24 mouse cellular contexts compared by ENCODE assay signal in the genomic region with DNA sequence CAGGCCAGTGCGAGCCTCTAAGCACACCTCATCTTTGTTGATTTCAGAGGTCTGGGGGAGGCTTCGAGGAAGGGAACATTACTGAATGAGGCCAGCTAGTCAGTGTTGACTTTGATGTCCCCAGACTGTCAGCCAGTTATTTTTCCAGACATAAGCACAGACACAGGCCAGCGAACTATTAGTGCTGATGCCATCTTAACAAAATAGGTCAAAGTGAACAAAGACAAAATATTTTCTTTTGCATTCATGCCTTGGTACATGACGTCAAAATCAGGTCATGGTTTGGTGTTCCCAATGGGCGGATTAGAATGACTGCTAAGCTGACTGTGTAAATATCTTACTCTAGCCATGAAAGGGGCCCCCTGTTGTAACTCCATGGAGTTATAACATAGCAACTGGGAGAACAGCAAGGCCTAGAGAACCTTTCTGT. TPM values are rescaled to one million over a fixed set of nuclear protein-coding genes. Genes with fewer than 3 reads are reported as not detected.
DNase-seq lines count a peak whose midpoint lies in the region; ATAC-seq lines count a peak whose summit lies in the region.
"Had no signal": no experiment of that assay in that cellular context is flagged by ENCODE, and none has a peak within 500 bp of the region (broad histone marks: within the 10 kb centered on the region; RNA-seq: fewer than 3 reads in every experiment).

No protein-coding gene starts in this region.

- H3K4me3 ChIP-seq in kidney, embryonic 16.5 days (ENCODE audit: low read length), result no peak overlapping the region
- H3K4me3 ChIP-seq in midbrain, embryonic 11.5 days (ENCODE audit: low read depth, low read length), result no peak overlapping the region
- H3K4me3 ChIP-seq in midbrain, embryonic 14.5 days (replicated peaks; ENCODE audit: low read depth, low read length), result no peak overlapping the region
- no peak overlapping the region for H3K4me3 ChIP-seq in neural tube, embryonic 14.5 days (ENCODE audit: low read depth, low read length)
- H3K4me3 ChIP-seq in intestine, embryonic 15.5 days (replicated peaks), result no peak overlapping the region
- H3K4me3 ChIP-seq: embryonic facial prominence, embryonic 10.5 days; forebrain, embryonic 12.5 days; gastrocnemius, adult 2 months; heart, embryonic 10.5 days; hindbrain, embryonic 10.5 days; liver, embryonic 15.5 days had no signal

- H3K9ac ChIP-seq in kidney, embryonic 16.5 days (replicated peaks; ENCODE audit: low read length), result no peak overlapping the region
- no peak overlapping the region for H3K9ac ChIP-seq in midbrain, embryonic 11.5 days (ENCODE audit: low read length)
- H3K9ac ChIP-seq in midbrain, embryonic 14.5 days (replicated peaks; ENCODE audit: low read length), result no peak overlapping the region
- H3K9ac ChIP-seq in neural tube, embryonic 14.5 days (replicated peaks; ENCODE audit: low read depth, low read length), result no peak overlapping the region
- no peak overlapping the region for H3K9ac ChIP-seq in intestine, embryonic 15.5 days
- H3K9ac ChIP-seq: forebrain, embryonic 12.5 days; liver, embryonic 15.5 days had no signal

- H3K4me2 ChIP-seq in kidney, embryonic 16.5 days (replicated peaks; ENCODE audit: low read depth, low read length), result no peak overlapping the region
- H3K4me2 ChIP-seq in midbrain, embryonic 11.5 days, result no peak overlapping the region
- H3K4me2 ChIP-seq in midbrain, embryonic 14.5 days (ENCODE audit: low read length), result no peak overlapping the region
- H3K4me2 ChIP-seq in neural tube, embryonic 14.5 days (ENCODE audit: low read depth, low read length), result no peak overlapping the region
- H3K4me2 ChIP-seq in intestine, embryonic 15.5 days (replicated peaks), result no peak overlapping the region
- H3K4me2 ChIP-seq: forebrain, embryonic 12.5 days; liver, embryonic 15.5 days had no signal

- ATAC-seq in kidney, embryonic 16.5 days (ENCODE audit: low FRiP score, low TSS enrichment), result peak; percentile 80
- no peak for ATAC-seq in midbrain, embryonic 11.5 days (ENCODE audit: low FRiP score)
- ATAC-seq in midbrain, embryonic 14.5 days (ENCODE audit: low FRiP score, low TSS enrichment), result no peak
- peak; percentile 60 for ATAC-seq in neural tube, embryonic 14.5 days (ENCODE audit: low read depth)
- no peak for ATAC-seq in intestine, embryonic 15.5 days

- H3K36me3 ChIP-seq in kidney, embryonic 16.5 days (ENCODE audit: insufficient read depth, low read length), result no peaks in the 10 kb centered on the region
- no peaks in the 10 kb centered on the region for H3K36me3 ChIP-seq in midbrain, embryonic 11.5 days (ENCODE audit: control insufficient read depth, insufficient read depth, low read length)
- H3K36me3 ChIP-seq in midbrain, embryonic 14.5 days (ENCODE audit: control insufficient read depth, insufficient read depth, low read length), result no peaks in the 10 kb centered on the region
- H3K36me3 ChIP-seq in neural tube, embryonic 14.5 days (ENCODE audit: control insufficient read depth, insufficient read depth, low read length), result no peaks in the 10 kb centered on the region
- no peaks in the 10 kb centered on the region for H3K36me3 ChIP-seq in intestine, embryonic 15.5 days
- H3K36me3 ChIP-seq: embryonic facial prominence, embryonic 10.5 days; forebrain, embryonic 12.5 days; heart, embryonic 10.5 days; hindbrain, embryonic 10.5 days; liver, embryonic 15.5 days had no signal

- no peaks in the 10 kb centered on the region for H3K27me3 ChIP-seq in kidney, embryonic 16.5 days (ENCODE audit: insufficient read depth, low read length)
- no peaks in the 10 kb centered on the region for H3K27me3 ChIP-seq in midbrain, embryonic 11.5 days (ENCODE audit: control insufficient read depth, insufficient read depth, low read length)
- H3K27me3 ChIP-seq in midbrain, embryonic 14.5 days (ENCODE audit: control insufficient read depth, insufficient read depth, low read length), result no peaks in the 10 kb centered on the region
- no peaks in the 10 kb centered on the region for H3K27me3 ChIP-seq in neural tube, embryonic 14.5 days (ENCODE audit: control insufficient read depth, insufficient read depth, low read length)
- no peaks in the 10 kb centered on the region for H3K27me3 ChIP-seq in intestine, embryonic 15.5 days (replicated peaks)
- H3K27me3 ChIP-seq: forebrain, embryonic 12.5 days; liver, embryonic 15.5 days had no signal

- H3K27ac ChIP-seq in kidney, embryonic 16.5 days (ENCODE audit: low read length), result peak overlapping the region; percentile 55
- no peak overlapping the region for H3K27ac ChIP-seq in midbrain, embryonic 11.5 days (ENCODE audit: low read depth, low read length)
- no peak overlapping the region for H3K27ac ChIP-seq in midbrain, embryonic 14.5 days (replicated peaks; ENCODE audit: low read depth, low read length)
- no peak overlapping the region for H3K27ac ChIP-seq in neural tube, embryonic 14.5 days (ENCODE audit: low read depth, low read length)
- H3K27ac ChIP-seq in intestine, embryonic 15.5 days, result no peak overlapping the region
- H3K27ac ChIP-seq: embryonic facial prominence, embryonic 10.5 days; forebrain, embryonic 12.5 days; gastrocnemius, adult 2 months; heart, embryonic 10.5 days; hindbrain, embryonic 10.5 days; liver, embryonic 15.5 days had no signal

- DNase-seq in kidney, adult 8-10 months, result no peak
- DNase-seq in midbrain, embryonic 11.5 days (ENCODE audit: low spot score, missing footprints), result peak; percentile 28
- DNase-seq in midbrain, embryonic 14.5 days, result no peak
- peak; percentile 15 for DNase-seq in embryo, embryonic 9.5 days (ENCODE audit: extremely low spot score)
- DNase-seq in adrenal gland, postnatal 36 days, result no peak
- DNase-seq: adrenal gland, postnatal 25 days; B cell, adult 2 months; cerebellum, adult 11-12 months; cerebellum, postnatal 14 days; gastrocnemius, adult 2 months; kidney, postnatal 25 days; layer of hippocampus, adult 9-11 months; spleen, adult 18-20 months; thymus, postnatal 36 days had no signal

- 17% methylated on average over 5 of the region's 5 CpGs for WGBS in kidney, embryonic 16.5 days
- 56% methylated on average over 5 of the region's 5 CpGs for WGBS in midbrain, embryonic 11.5 days
- WGBS in midbrain, embryonic 14.5 days, result 50% methylated on average over 5 of the region's 5 CpGs
- WGBS in neural tube, embryonic 14.5 days, result 23% methylated on average over 5 of the region's 5 CpGs
- WGBS in intestine, embryonic 15.5 days, result 57% methylated on average over 5 of the region's 5 CpGs

- H3K9me3 ChIP-seq in kidney, embryonic 16.5 days (ENCODE audit: low read length), result peaks cover 7% of the 10 kb centered on the region; the same call in 1 of the 2 replicates
- H3K9me3 ChIP-seq in midbrain, embryonic 11.5 days (ENCODE audit: control insufficient read depth, low read length), result no peaks in the 10 kb centered on the region
- no peaks in the 10 kb centered on the region for H3K9me3 ChIP-seq in midbrain, embryonic 14.5 days (ENCODE audit: control insufficient read depth, low read length)
- H3K9me3 ChIP-seq in neural tube, embryonic 14.5 days (ENCODE audit: control insufficient read depth, low read length), result no peaks in the 10 kb centered on the region
- no peaks in the 10 kb centered on the region for H3K9me3 ChIP-seq in intestine, embryonic 15.5 days
- H3K9me3 ChIP-seq: embryonic facial prominence, embryonic 10.5 days; forebrain, embryonic 12.5 days; heart, embryonic 10.5 days; liver, embryonic 15.5 days had no signal

- H3K4me1 ChIP-seq in kidney, embryonic 16.5 days (ENCODE audit: insufficient read depth, low read length), result peaks cover 6% of the 10 kb centered on the region; the same call in 1 of the 2 replicates
- H3K4me1 ChIP-seq in midbrain, embryonic 11.5 days (ENCODE audit: control insufficient read depth, insufficient read depth, low read length), result no peaks in the 10 kb centered on the region
- no peaks in the 10 kb centered on the region for H3K4me1 ChIP-seq in midbrain, embryonic 14.5 days (ENCODE audit: control insufficient read depth, insufficient read depth, low read length)
- H3K4me1 ChIP-seq in neural tube, embryonic 14.5 days (ENCODE audit: control insufficient read depth, insufficient read depth, low read length), result no peaks in the 10 kb centered on the region; the same call in 1 of the 2 replicates
- H3K4me1 ChIP-seq in intestine, embryonic 15.5 days (replicated peaks), result no peaks in the 10 kb centered on the region
- H3K4me1 ChIP-seq: forebrain, embryonic 12.5 days; heart, embryonic 10.5 days; hindbrain, embryonic 10.5 days; liver, embryonic 15.5 days had no signal

RNA-seq across cellular contexts. Expression of a gene that starts 18.6 kb away (rescaled TPM):
- polyA plus RNA-seq in kidney, embryonic 16.5 days (2015; fragmentation: Nextera tagmentation; extraction: Ambion mirVana), result 34.7 and 37.9 TPM in 2 replicates
- 19.5 and 23.0 TPM in 2 replicates for polyA plus RNA-seq in midbrain, embryonic 11.5 days (2014; fragmentation: Nextera tagmentation; extraction: Ambion mirVana)
- 5.6 and 11.2 TPM in 2 replicates for polyA plus RNA-seq in midbrain, embryonic 14.5 days (2014; fragmentation: Nextera tagmentation; extraction: Ambion mirVana)
- 12.2 and 16.4 TPM in 2 replicates for polyA plus RNA-seq in neural tube, embryonic 14.5 days (2014; fragmentation: Nextera tagmentation; extraction: Ambion mirVana)
- 23.5 and 28.0 TPM in 2 replicates for polyA plus RNA-seq in intestine, embryonic 15.5 days (2015; fragmentation: Nextera tagmentation; extraction: Ambion mirVana)
- total RNA-seq in adrenal gland, postnatal 36 days (2021), result 10 to 100 TPM; 57.6 to 66.3 TPM

RNA-seq across cellular contexts. Expression of a gene that starts 25.9 kb away (rescaled TPM):
- 19.2 and 20.8 TPM in 2 replicates for polyA plus RNA-seq in kidney, embryonic 16.5 days (2015; fragmentation: Nextera tagmentation; extraction: Ambion mirVana)
- polyA plus RNA-seq in midbrain, embryonic 11.5 days (2014; fragmentation: Nextera tagmentation; extraction: Ambion mirVana), result 15.2 and 17.0 TPM in 2 replicates
- 10.8 and 13.4 TPM in 2 replicates for polyA plus RNA-seq in midbrain, embryonic 14.5 days (2014; fragmentation: Nextera tagmentation; extraction: Ambion mirVana)
- polyA plus RNA-seq in neural tube, embryonic 14.5 days (2014; fragmentation: Nextera tagmentation; extraction: Ambion mirVana), result 18.3 and 18.9 TPM in 2 replicates
- 14.0 and 15.5 TPM in 2 replicates for polyA plus RNA-seq in intestine, embryonic 15.5 days (2015; fragmentation: Nextera tagmentation; extraction: Ambion mirVana)
- total RNA-seq in adrenal gland, postnatal 36 days (2021), result 10 to 100 TPM; 11.4 to 12.1 TPM

RNA-seq across cellular contexts. Expression of a gene that starts 58.2 kb away (rescaled TPM):
- 0.37 and 0.48 TPM in 2 replicates for polyA plus RNA-seq in kidney, embryonic 16.5 days (2015; fragmentation: Nextera tagmentation; extraction: Ambion mirVana)
- polyA plus RNA-seq in midbrain, embryonic 11.5 days (2014; fragmentation: Nextera tagmentation; extraction: Ambion mirVana), result 0.07 and 0.37 TPM in 2 replicates
- polyA plus RNA-seq in midbrain, embryonic 14.5 days (2014; fragmentation: Nextera tagmentation; extraction: Ambion mirVana), result 0.20 and 0.39 TPM in 2 replicates
- 0.51 and 0.54 TPM in 2 replicates for polyA plus RNA-seq in neural tube, embryonic 14.5 days (2014; fragmentation: Nextera tagmentation; extraction: Ambion mirVana)
- polyA plus RNA-seq in intestine, embryonic 15.5 days (2015; fragmentation: Nextera tagmentation; extraction: Ambion mirVana), result 0.51 and 0.52 TPM in 2 replicates
- not detected for total RNA-seq in adrenal gland, postnatal 36 days (2021)
- total RNA-seq: adrenal gland, postnatal 25 days; gastrocnemius, adult 2 months; left cerebral cortex, adult 8-10 months; megakaryocyte-erythroid progenitor cell, adult 5-6 weeks had no signal

Comparison
In these comparisons a context has a peak if more than half of its experiments do, and no peak if none do; other contexts are left out.
1. DNase-seq: peak in midbrain, embryonic 11.5 days (single experiment) and embryo, embryonic 9.5 days (single experiment); none in kidney, adult 8-10 months (0 of 2), midbrain, embryonic 14.5 days (single experiment) and adrenal gland, postnatal 36 days (0 of 2).
2. ATAC-seq: peak in kidney, embryonic 16.5 days (single experiment) and neural tube, embryonic 14.5 days (single experiment); none in midbrain, embryonic 11.5 days (single experiment), midbrain, embryonic 14.5 days (single experiment) and intestine, embryonic 15.5 days (single experiment).